Mouse (Mus musculus): ENCODE data around the gene Apol9a. TPM values are rescaled to one million over a fixed set of nuclear protein-coding genes. Genes with fewer than 3 reads are reported as not detected.

Apol9a gene
- polyA plus RNA-seq, 1 experiment from 2014 or later = 0.47 TPM

GRCm38 (mm10) chr15:77376920-77377319, 34.0 kb downstream of the Apol9a start:
- TF ChIP-seq CTCF (IDR thresholded peaks at IDR 0.05) (no peak), EP300 (IDR thresholded peaks at IDR 0.05) (no peak)
- H3K4me1 ChIP-seq (ENCODE audit: insufficient read depth, low read depth, low read length) = no peaks in the 10 kb centered on the region
- DNase-seq (ENCODE audit: low spot score) (no peak), ATAC-seq (no peak)
- H3K27me3 ChIP-seq (replicated peaks; ENCODE audit: insufficient read depth, low read length) = no peaks in the 10 kb centered on the region
- H3K4me3 ChIP-seq (ENCODE audit: low read depth, low read length) = no peak overlapping the region
- H3K9me3 ChIP-seq (ENCODE audit: low read length) = no peaks in the 10 kb centered on the region
- H3K36me3 ChIP-seq (ENCODE audit: insufficient read depth, low read length) = no peaks in the 10 kb centered on the region
- no peak overlapping the region for H3K27ac ChIP-seq (ENCODE audit: low read length)
- WGBS = 57% methylated on average over 7 of the region's 7 CpGs
- H3K9ac ChIP-seq (replicated peaks; ENCODE audit: low read depth) = no peak overlapping the region
- H3K4me2 ChIP-seq (replicated peaks; ENCODE audit: low read depth, low read length) = no peak overlapping the region

GRCm38 (mm10) chr15:77370588-77370987, 40.3 kb downstream of the Apol9a start:
- H3K27ac ChIP-seq (ENCODE audit: low read length) = no peak overlapping the region
- no peak for DNase-seq (ENCODE audit: low spot score)
- no peak for ATAC-seq
- 85% methylated on average over 8 of the region's 8 CpGs for WGBS
- H3K36me3 ChIP-seq (ENCODE audit: insufficient read depth, low read length) = no peaks in the 10 kb centered on the region
- H3K4me3 ChIP-seq (ENCODE audit: low read depth, low read length) = no peak overlapping the region
- TF ChIP-seq EP300 (IDR thresholded peaks at IDR 0.05) (no peak), CTCF (IDR thresholded peaks at IDR 0.05) (no peak)
- no peaks in the 10 kb centered on the region for H3K9me3 ChIP-seq (ENCODE audit: low read length)
- H3K4me1 ChIP-seq (ENCODE audit: insufficient read depth, low read depth, low read length) = peaks cover 3% of the 10 kb centered on the region
- H3K4me2 ChIP-seq (replicated peaks; ENCODE audit: low read depth, low read length) = no peak overlapping the region
- no peaks in the 10 kb centered on the region for H3K27me3 ChIP-seq (replicated peaks; ENCODE audit: insufficient read depth, low read length)
- no peak overlapping the region for H3K9ac ChIP-seq (replicated peaks; ENCODE audit: low read depth)

GRCm38 (mm10) chr15:77369981-77370380, 41.0 kb downstream of the Apol9a start:
- peaks cover 3% of the 10 kb centered on the region for H3K4me1 ChIP-seq (ENCODE audit: insufficient read depth, low read depth, low read length)
- no peak overlapping the region for H3K27ac ChIP-seq (ENCODE audit: low read length)
- DNase-seq (ENCODE audit: low spot score) (no peak), ATAC-seq (no peak)
- H3K36me3 ChIP-seq (ENCODE audit: insufficient read depth, low read length) = no peaks in the 10 kb centered on the region
- no peak for TF ChIP-seq EP300 (IDR thresholded peaks at IDR 0.05)
- no peak for TF ChIP-seq CTCF (IDR thresholded peaks at IDR 0.05)
- no peak overlapping the region for H3K4me3 ChIP-seq (ENCODE audit: low read depth, low read length)
- H3K9me3 ChIP-seq (ENCODE audit: low read length) = no peaks in the 10 kb centered on the region
- H3K4me2 ChIP-seq (replicated peaks; ENCODE audit: low read depth, low read length) = no peak overlapping the region
- WGBS = 92% methylated on average over 21 of the region's 21 CpGs
- H3K27me3 ChIP-seq (replicated peaks; ENCODE audit: insufficient read depth, low read length) = no peaks in the 10 kb centered on the region
- H3K9ac ChIP-seq (replicated peaks; ENCODE audit: low read depth) = no peak overlapping the region

GRCm38 (mm10) chr15:77368818-77369320, 42.1 kb downstream of the Apol9a start:
- Histone ChIP-seq H3K36me3 (ENCODE audit: insufficient read depth, low read length) (no peaks in the 10 kb centered on the region), H3K9ac (replicated peaks; ENCODE audit: low read depth) (no peak overlapping the region), H3K27ac (ENCODE audit: low read length) (no peak overlapping the region), H3K4me2 (replicated peaks; ENCODE audit: low read depth, low read length) (no peak overlapping the region), H3K4me1 (ENCODE audit: insufficient read depth, low read depth, low read length) (peaks cover 3% of the 10 kb centered on the region), H3K27me3 (replicated peaks; ENCODE audit: insufficient read depth, low read length) (no peaks in the 10 kb centered on the region), H3K9me3 (ENCODE audit: low read length) (no peaks in the 10 kb centered on the region), H3K4me3 (ENCODE audit: low read depth, low read length) (no peak overlapping the region)
- DNase-seq (ENCODE audit: low spot score) = peak; percentile 12
- 63% methylated on average over 12 of the region's 12 CpGs for WGBS
- TF ChIP-seq EP300 (IDR thresholded peaks at IDR 0.05) = no peak
- TF ChIP-seq CTCF (IDR thresholded peaks at IDR 0.05) = no peak
- no peak for ATAC-seq

GRCm38 (mm10) chr15:77368148-77368547, 42.8 kb downstream of the Apol9a start:
- no peaks in the 10 kb centered on the region for H3K9me3 ChIP-seq (ENCODE audit: low read length)
- WGBS = 0% methylated on average over 13 of the region's 13 CpGs
- peaks cover 3% of the 10 kb centered on the region for H3K4me1 ChIP-seq (ENCODE audit: insufficient read depth, low read depth, low read length)
- H3K27me3 ChIP-seq (replicated peaks; ENCODE audit: insufficient read depth, low read length) = no peaks in the 10 kb centered on the region
- H3K4me2 ChIP-seq (replicated peaks; ENCODE audit: low read depth, low read length) = peak overlapping the region; percentile 48
- 0 out of 2 replicates have a peak overlapping the region, but pooled peaks have one; percentile 26 for H3K27ac ChIP-seq (ENCODE audit: low read length)
- H3K4me3 ChIP-seq (ENCODE audit: low read depth, low read length) = no peak overlapping the region
- no peak overlapping the region for H3K9ac ChIP-seq (replicated peaks; ENCODE audit: low read depth)
- ATAC-seq = peak; percentile 69
- H3K36me3 ChIP-seq (ENCODE audit: insufficient read depth, low read length) = no peaks in the 10 kb centered on the region
- TF ChIP-seq EP300 (IDR thresholded peaks at IDR 0.05) (no peak), CTCF (IDR thresholded peaks at IDR 0.05) (peak; percentile 99)
- peak; percentile 96 for DNase-seq (ENCODE audit: low spot score)

- ATAC-seq (no peak), DNase-seq (ENCODE audit: low spot score) (no peak)
- no peak overlapping the region for H3K9ac ChIP-seq (replicated peaks; ENCODE audit: low read depth)
- 35% methylated on average over 8 of the region's 8 CpGs for WGBS
- no peak overlapping the region for H3K4me3 ChIP-seq (ENCODE audit: low read depth, low read length)
- H3K27ac ChIP-seq (ENCODE audit: low read length) = peak overlapping the region; percentile 89; the same call in 1 of the 2 replicates
- H3K4me1 ChIP-seq (ENCODE audit: insufficient read depth, low read depth, low read length) = peaks cover 3% of the 10 kb centered on the region
- no peaks in the 10 kb centered on the region for H3K36me3 ChIP-seq (ENCODE audit: insufficient read depth, low read length)
- no peaks in the 10 kb centered on the region for H3K9me3 ChIP-seq (ENCODE audit: low read length)
- no peak overlapping the region for H3K4me2 ChIP-seq (replicated peaks; ENCODE audit: low read depth, low read length)
- H3K27me3 ChIP-seq (replicated peaks; ENCODE audit: insufficient read depth, low read length) = no peaks in the 10 kb centered on the region
- TF ChIP-seq EP300 (IDR thresholded peaks at IDR 0.05) (no peak), CTCF (IDR thresholded peaks at IDR 0.05) (no peak)
These were observed 43.4 kb downstream of the Apol9a start for GRCm38 (mm10) chr15:77367504-77367903.
